ENCODE assay signal across 8 mouse cellular contexts in genomic region chr6:71991190-71991932, GRCm38 (mm10).
A peak's percentile ranks its signal among the peaks of the same experiment; 100 is the strongest.
DNase-seq lines count a peak whose midpoint lies in the region; ATAC-seq and TF ChIP-seq lines count a peak whose summit lies in the region.
"Had no signal": no experiment of that assay in that cellular context is flagged by ENCODE, and none has a peak within 500 bp of the region (broad histone marks: within the 10 kb centered on the region; RNA-seq: fewer than 3 reads in every experiment).

No protein-coding gene starts in this region.

- no peaks in the 10 kb centered on the region for H3K27me3 ChIP-seq in liver, adult 2 months (ENCODE audit: control insufficient read depth, insufficient read depth, low read length)
- no peaks in the 10 kb centered on the region for H3K27me3 ChIP-seq in limb, embryonic 14.5 days (ENCODE audit: control insufficient read depth, insufficient read depth, low read length)
- H3K27me3 ChIP-seq: liver, embryonic 15.5 days had no signal

- no peak overlapping the region for H3K4me3 ChIP-seq in liver, adult 2 months (ENCODE audit: insufficient read depth, low read depth, low read length)
- H3K4me3 ChIP-seq in limb, embryonic 14.5 days (replicated peaks; ENCODE audit: low read length) = no peak overlapping the region
- H3K4me3 ChIP-seq: liver, embryonic 15.5 days had no signal

- no peaks in the 10 kb centered on the region for H3K36me3 ChIP-seq in liver, adult 2 months (ENCODE audit: control insufficient read depth, insufficient read depth, low read length)
- no peaks in the 10 kb centered on the region for H3K36me3 ChIP-seq in limb, embryonic 14.5 days (ENCODE audit: control insufficient read depth, insufficient read depth, low read length)
- H3K36me3 ChIP-seq: liver, embryonic 15.5 days had no signal

- TF ChIP-seq CTCF in liver, adult 2 months (IDR thresholded peaks at IDR 0.05; ENCODE audit: low read depth, low read length) = no peak

- H3K79me2 ChIP-seq in liver, adult 2 months (ENCODE audit: control insufficient read depth, insufficient read depth, low read length) = no peaks in the 10 kb centered on the region

- H3K4me1 ChIP-seq in liver, adult 2 months (ENCODE audit: control insufficient read depth, insufficient read depth, low read length) = peaks cover 40% of the 10 kb centered on the region
- peaks cover 50% of the 10 kb centered on the region for H3K4me1 ChIP-seq in limb, embryonic 14.5 days (ENCODE audit: control insufficient read depth, insufficient read depth, low read length)

- 19% methylated on average over 8 of the region's 8 CpGs for WGBS in liver, adult 2 months
- WGBS in limb, embryonic 14.5 days = 55% methylated on average over 8 of the region's 8 CpGs

- H3K27ac ChIP-seq in liver, adult 2 months (replicated peaks; ENCODE audit: insufficient read depth, low read depth, low read length) = peak overlapping the region; percentile 99
- peak overlapping the region; percentile 82 for H3K27ac ChIP-seq in limb, embryonic 14.5 days (replicated peaks; ENCODE audit: low read depth, low read length)
- H3K27ac ChIP-seq: liver, embryonic 15.5 days had no signal

- no peak overlapping the region for H3K4me2 ChIP-seq in limb, embryonic 14.5 days (replicated peaks; ENCODE audit: low read depth, low read length, severe bottlenecking)
- H3K4me2 ChIP-seq: liver, embryonic 15.5 days had no signal

- no peak for ATAC-seq in limb, embryonic 14.5 days (ENCODE audit: low FRiP score, low read depth)

- peak overlapping the region; percentile 62 for H3K9ac ChIP-seq in liver, adult 2 months (ENCODE audit: low read depth, low read length)
- no peak overlapping the region for H3K9ac ChIP-seq in limb, embryonic 14.5 days (ENCODE audit: low read depth, low read length, severe bottlenecking)
- H3K9ac ChIP-seq: liver, embryonic 15.5 days had no signal

- peaks cover 5% of the 10 kb centered on the region; the same call in 1 of the 2 replicates for H3K9me3 ChIP-seq in limb, embryonic 14.5 days (ENCODE audit: control insufficient read depth, low read length)
- H3K9me3 ChIP-seq: liver, embryonic 15.5 days had no signal

- 0 out of 2 replicates have a peak, but pooled peaks have one; percentile 33 for TF ChIP-seq POLR2A in liver, adult 2 months (IDR thresholded peaks at IDR 0.05; ENCODE audit: extremely low read depth, insufficient read depth, low read length)
- no peak for TF ChIP-seq POLR2A in limb, embryonic 14.5 days (IDR thresholded peaks at IDR 0.05; ENCODE audit: borderline replicate concordance, extremely low read depth, insufficient read depth, insufficient read length)

- DNase-seq in liver, adult 2 months (ENCODE audit: extremely low read depth, low read depth, low spot score) = peak; percentile 99
- DNase-seq in liver = no peak
- DNase-seq in adrenal gland, postnatal 36 days = peak; percentile 72 to 73
- DNase-seq in cerebellum, postnatal 36 days = peak; percentile 63 to 73
- no peak for DNase-seq in limb, embryonic 14.5 days (ENCODE audit: low spot score)
- DNase-seq in urinary bladder, adult 18-20 months (ENCODE audit: low spot score in 2 of 2) = no peak
- DNase-seq in spleen, postnatal 14 days (ENCODE audit: low spot score in 2 of 2) = no peak

Comparison
In these comparisons a context has a peak if more than half of its experiments do, and no peak if none do; other contexts are left out.
1. DNase-seq: peak in liver, adult 2 months (single experiment), adrenal gland, postnatal 36 days (2 of 2) and cerebellum, postnatal 36 days (2 of 2); none in liver (single experiment), limb, embryonic 14.5 days (single experiment), urinary bladder, adult 18-20 months (0 of 2) and spleen, postnatal 14 days (0 of 2).